In the genomic region with DNA sequence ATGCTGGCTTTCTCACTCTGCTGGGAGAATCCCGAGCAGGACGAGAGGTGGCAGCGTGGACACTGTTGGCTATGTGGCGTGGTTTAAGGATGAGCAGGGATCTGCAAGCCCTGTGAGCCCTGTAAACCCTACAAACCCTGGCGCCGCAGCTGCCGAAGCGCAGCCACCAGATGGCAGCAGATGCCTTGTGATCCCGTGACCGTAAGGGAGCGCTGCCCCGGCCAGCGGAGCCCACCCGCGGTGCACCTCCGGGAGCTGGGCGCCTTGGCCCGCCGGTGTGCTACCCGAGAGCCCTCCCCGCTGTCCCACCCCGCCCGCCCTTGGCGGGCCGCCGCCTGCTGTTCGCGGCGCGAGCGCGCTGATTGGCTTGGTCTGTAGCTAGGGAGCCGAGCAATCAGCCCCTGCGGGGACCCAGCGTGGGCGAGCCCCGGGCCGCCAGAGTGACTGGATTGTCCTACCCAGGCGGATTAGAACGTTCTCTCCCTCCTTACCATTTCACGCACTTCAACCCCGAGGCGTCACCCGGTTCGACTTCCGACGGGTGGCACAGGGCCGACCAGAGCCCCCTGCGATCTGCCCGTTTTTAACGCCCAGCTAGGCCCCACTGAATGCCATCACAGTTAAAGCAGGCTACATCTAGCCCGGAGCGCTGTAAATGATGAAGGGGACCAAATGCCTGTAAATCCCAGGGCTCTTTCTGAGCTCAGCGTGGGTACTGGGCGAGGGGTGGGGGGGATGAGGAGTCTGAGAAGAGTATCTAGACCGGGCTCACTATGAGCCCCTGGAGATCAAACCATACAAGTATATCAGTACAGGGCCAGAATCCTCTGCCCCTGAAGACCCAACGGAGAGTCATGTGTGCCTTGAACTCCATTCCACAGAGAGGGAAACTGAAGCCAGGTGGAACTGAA, we compare ENCODE assay signal across 8 mouse cellular contexts. TPM values are rescaled to one million over a fixed set of nuclear protein-coding genes. Genes with fewer than 3 reads are reported as not detected.
DNase-seq lines count a peak whose midpoint lies in the region; ATAC-seq lines count a peak whose summit lies in the region.

No protein-coding gene starts in this region.

- DNase-seq in adrenal gland, adult 18-20 months (ENCODE audit: low spot score in 2 of 2), result peak; percentile 85 to 88
- peak; percentile 93 for DNase-seq in embryo, embryonic 10.5 days (ENCODE audit: low spot score)
- DNase-seq in gastrocnemius, postnatal 14 days, result peak; percentile 92
- DNase-seq in left cerebral cortex, postnatal 10 days (ENCODE audit: extremely low spot score in 1 of 2, low spot score in 2 of 2), result peak; percentile 81 to 90
- DNase-seq in right cerebral cortex, postnatal 14 days, result peak; percentile 89
- DNase-seq in urinary bladder, postnatal 36 days (ENCODE audit: low spot score in 2 of 2), result peak; percentile 74 to 86

- intact Hi-C loops in gastrocnemius, postnatal 14 days (cut with DNase I; ENCODE audit: low total_unique reads), result loop anchor here (5.0 kb wide), 1 partner anchor 71 kb away; no protein-coding TSS in a partner anchor
- intact Hi-C loops in left cerebral cortex, postnatal 10 days (cut with DNase I), result loop anchor here (5.0 kb wide), 2 partner anchors 81 to 106 kb away; no protein-coding TSS in a partner anchor

- ATAC-seq in inflammation-experienced regulatory T-cells, adult 6 months, result peak; percentile 84
- peak; percentile 97 for ATAC-seq in megakaryocyte-erythroid progenitor cell, adult 5-6 weeks (replicated peaks; ENCODE audit: low FRiP score, low TSS enrichment, poor library complexity, severe bottlenecking)

RNA-seq across cellular contexts. Expression of gene Uri1, which starts 38.0 kb away (rescaled TPM):
- total RNA-seq in adrenal gland, adult 18-20 months (2021), result 10 to 100 TPM; 32.3 to 46.1 TPM
- 10 to 100 TPM; 25.6 to 26.9 TPM for total RNA-seq in gastrocnemius, postnatal 14 days (2021)
- polyA plus RNA-seq in inflammation-experienced regulatory T-cells, adult 6 months (2017; shearing (Covaris generic)), result 10 to 100 TPM; 11.8 to 21.1 (median 17.3) TPM
- 10 to 100 TPM; 39.5 to 40.5 TPM for total RNA-seq in left cerebral cortex, postnatal 10 days (2021)
- total RNA-seq in megakaryocyte-erythroid progenitor cell, adult 5-6 weeks (2014; fragmentation: Nextera tagmentation), result 45.5 and 75.1 TPM in 2 replicates
- 72.2 and 75.2 TPM in 2 replicates for total RNA-seq in megakaryocyte-erythroid progenitor cell, adult 5-6 weeks (2017)

RNA-seq across cellular contexts. Expression of gene Ccne1, which starts 46.0 kb away (rescaled TPM):
- total RNA-seq in adrenal gland, adult 18-20 months (2021), result 1 to 10 TPM; 7.7 to 8.9 TPM
- 1 to 10 TPM; 1.2 to 2.1 TPM for total RNA-seq in gastrocnemius, postnatal 14 days (2021)
- polyA plus RNA-seq in inflammation-experienced regulatory T-cells, adult 6 months (2017; shearing (Covaris generic)), result 10 to 100 TPM in 1 of 3 experiments, 1 to 10 TPM in 2; 2.7 to 11.0 (median 3.2) TPM
- 10 to 100 TPM; 13.0 to 15.2 TPM for total RNA-seq in left cerebral cortex, postnatal 10 days (2021)
- 111 and 130 TPM in 2 replicates for total RNA-seq in megakaryocyte-erythroid progenitor cell, adult 5-6 weeks (2014; fragmentation: Nextera tagmentation)
- 99.0 and 164 TPM in 2 replicates for total RNA-seq in megakaryocyte-erythroid progenitor cell, adult 5-6 weeks (2017)

Comparison
In these comparisons a context has a peak if more than half of its experiments do, and no peak if none do; other contexts are left out.
1. Peak in every context shown above with its lines: DNase-seq and ATAC-seq.
2. RNA of gene Ccne1, which starts 46.0 kb away (total RNA-seq): 99.0 to 164 TPM in megakaryocyte-erythroid progenitor cell, adult 5-6 weeks; 13.0 to 15.2 TPM in left cerebral cortex, postnatal 10 days, 7.7 to 8.9 TPM in adrenal gland, adult 18-20 months and 1.2 to 2.1 TPM in gastrocnemius, postnatal 14 days; every median in the first group is over 4 times any median in the second.